Mouse (Mus musculus): ENCODE results near the gene Nfia.

Nfia gene

DNA sequence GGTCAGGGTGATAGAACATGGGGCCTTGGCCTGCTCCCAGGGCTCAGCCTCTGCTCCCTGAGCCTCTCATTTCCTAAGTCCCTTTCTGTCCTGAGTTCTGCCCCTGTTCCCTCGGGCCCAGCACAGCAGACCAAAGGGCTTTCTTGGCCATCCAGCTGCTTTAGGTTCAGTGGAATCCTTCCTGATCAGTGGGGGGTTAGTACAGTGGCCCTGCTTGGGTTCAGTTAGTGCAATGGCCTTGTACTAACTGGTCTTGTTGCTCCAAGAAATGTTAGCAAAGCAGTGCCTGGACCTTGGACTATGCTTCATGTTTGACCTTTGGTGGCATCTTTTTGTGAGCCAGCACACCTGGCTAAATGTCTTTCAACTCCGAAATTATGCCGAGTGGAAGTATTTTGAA is 66.1 kb downstream of the Nfia start:
- DNase-seq (ENCODE audit: low read depth, low spot score): no peak

DNA sequence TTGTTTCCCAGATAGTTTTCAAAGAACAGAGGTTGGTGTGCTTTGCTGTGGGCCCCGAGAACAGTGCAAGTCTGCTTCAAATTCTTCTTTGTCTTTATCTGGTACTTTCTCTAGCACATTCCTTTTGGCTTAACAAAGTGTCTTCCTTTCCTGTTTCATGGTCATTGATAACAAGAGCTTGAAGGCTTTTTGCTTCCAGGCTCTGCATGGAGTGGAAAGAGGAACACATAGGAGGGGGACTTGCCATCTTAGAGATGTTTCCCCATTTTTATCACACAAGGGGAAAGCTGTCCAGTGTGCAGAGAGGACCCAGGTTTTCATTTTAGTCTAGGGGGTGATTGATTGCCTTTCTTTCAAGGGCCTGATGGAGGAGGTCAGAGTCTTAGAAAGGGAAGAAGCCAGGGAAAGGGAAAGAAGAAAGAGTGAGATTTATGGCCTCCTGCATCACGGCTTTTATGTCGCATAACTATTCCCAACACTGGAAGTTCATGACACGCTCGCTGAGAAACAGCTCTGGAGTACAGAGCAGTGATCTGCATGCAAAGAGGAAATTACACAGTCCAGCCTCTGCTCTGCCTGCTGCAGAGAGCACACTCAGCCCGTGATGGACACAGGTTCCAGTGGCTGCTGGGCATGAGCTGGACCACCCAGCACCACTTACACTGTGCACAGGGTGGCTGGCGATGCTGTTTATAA is 67.0 kb downstream of the Nfia start:
- peak; percentile 44 for DNase-seq (ENCODE audit: low read depth, low spot score)

DNA sequence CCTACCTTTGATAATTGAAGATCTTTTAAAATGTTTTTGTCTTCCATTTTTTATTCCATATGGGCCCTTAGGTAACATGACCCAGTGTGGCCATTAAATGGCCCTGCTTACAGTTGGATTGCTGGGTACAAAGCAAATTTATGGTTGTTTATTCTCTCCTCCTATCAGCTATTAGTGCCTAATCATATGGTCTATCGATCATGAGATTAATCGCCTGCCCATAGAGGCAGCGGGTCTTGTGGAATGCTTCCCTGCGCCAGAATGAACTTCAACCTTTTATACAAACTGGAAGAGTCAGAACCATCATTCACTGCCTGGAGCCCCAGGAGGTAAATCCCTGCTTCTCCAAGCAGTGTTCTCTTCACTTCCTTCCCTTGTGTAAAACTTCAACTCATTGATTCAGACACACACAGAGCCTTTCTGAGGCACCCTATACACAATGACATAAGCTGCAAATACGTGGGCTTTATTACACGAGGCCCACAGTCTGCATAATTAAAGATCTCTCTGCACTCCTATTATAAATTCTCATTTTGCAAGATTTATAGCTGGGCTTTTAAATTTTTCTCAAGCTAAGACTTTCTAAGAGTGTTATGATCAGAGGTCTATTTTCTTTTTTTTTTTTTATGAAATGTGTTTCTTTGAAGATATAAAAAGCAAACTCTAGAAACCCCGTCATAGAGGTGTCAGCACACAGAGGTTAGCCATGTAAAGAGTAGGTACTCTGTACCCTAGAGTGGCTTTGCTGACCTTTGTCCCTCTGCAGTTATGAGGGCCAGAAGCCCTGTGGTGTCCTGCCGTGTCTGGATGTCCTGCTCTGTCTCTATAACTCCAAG is 67.9 kb downstream of the Nfia start:
- peak; percentile 39 for DNase-seq (ENCODE audit: low read depth, low spot score)

GRCm38 (mm10) chr4:97841063-97841595 is 68.6 kb downstream of the Nfia start:
- no peak for DNase-seq (ENCODE audit: low read depth, low spot score)

DNA sequence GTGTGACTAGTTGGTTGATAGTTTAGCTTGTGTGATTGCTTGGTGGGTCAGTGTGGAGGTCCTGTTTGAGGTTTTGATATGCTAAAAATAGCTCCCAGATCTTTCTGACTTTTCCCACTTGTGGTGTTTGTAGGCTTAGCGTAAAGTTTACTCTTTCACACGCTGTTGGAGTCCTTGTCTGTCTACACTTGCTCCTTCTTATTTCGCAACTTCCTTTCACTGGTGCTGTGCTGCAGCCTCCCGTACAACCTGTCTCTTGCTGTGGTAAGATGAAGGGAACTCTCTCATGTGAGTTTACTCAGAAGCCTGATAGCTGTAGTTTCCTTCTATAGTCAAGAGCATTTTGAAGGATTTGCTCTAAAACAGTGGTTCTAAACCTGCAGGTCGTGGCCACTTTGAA is 69.2 kb downstream of the Nfia start:
- DNase-seq (ENCODE audit: low read depth, low spot score): no peak

GRCm38 (mm10) chr4:97843981-97844690 is 71.6 kb downstream of the Nfia start:
- DNase-seq (ENCODE audit: low read depth, low spot score): no peak

GRCm38 (mm10) chr4:97844899-97845298 is 72.4 kb downstream of the Nfia start:
- DNase-seq (ENCODE audit: low read depth, low spot score): no peak

DNA sequence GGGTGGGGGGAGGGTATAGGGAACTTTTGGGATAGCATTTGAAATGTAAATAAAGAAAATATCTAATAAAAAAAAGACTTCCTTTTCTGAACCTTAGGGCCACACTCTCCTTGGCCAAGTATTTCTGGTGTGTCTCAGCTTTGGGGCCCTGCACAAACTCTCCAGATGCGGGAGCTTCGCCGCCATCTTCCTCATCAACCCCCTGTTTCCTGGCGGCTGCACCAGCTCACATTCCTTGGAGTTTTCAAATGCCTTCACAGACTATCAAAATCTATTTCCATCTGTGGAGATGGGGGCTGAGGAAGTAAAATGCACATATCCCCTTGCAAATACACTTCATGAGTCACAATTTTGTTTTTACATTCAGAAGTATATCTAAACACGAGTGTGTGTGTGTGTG is 75.1 kb downstream of the Nfia start:
- DNase-seq (ENCODE audit: low read depth, low spot score): no peak

DNA sequence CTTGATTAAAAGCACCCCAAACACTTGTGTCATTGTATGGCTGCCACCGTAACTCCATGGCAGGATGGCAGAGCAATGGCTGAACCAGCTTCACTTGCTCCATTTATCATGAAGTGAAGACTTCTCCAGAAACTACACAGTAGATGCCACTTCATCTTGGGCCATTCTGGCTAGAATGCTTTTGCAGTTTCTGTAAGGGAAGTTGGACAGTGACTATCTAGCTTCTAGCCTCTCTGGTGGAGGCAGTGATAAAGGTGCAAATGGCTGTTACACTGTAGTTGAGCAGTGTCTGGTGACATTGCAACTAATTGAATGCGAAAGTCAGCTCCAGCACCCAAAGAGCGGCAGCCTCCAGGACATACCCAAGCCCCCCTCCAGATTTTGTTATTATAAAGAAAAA is 78.5 kb downstream of the Nfia start:
- no peak for DNase-seq (ENCODE audit: low read depth, low spot score)

DNA sequence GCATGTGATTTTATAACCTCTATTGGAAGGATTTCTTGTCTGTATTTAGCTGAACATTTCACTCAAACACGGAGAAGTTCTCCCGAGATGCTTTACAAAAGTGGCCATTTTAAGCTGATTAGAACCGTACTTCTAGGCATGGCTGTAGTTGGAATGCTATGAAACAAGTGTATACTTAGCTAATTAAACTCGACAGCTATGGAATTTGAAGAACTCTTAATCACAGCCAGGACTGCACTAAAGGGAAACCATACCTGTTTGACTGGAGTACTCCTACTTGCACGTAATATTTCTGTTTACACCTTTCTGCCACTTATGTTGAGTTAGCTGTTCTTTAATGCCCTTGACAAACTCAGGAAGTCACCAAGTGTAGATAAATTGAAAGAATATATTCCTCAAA is 79.2 kb downstream of the Nfia start:
- no peak for DNase-seq (ENCODE audit: low read depth, low spot score)

DNA sequence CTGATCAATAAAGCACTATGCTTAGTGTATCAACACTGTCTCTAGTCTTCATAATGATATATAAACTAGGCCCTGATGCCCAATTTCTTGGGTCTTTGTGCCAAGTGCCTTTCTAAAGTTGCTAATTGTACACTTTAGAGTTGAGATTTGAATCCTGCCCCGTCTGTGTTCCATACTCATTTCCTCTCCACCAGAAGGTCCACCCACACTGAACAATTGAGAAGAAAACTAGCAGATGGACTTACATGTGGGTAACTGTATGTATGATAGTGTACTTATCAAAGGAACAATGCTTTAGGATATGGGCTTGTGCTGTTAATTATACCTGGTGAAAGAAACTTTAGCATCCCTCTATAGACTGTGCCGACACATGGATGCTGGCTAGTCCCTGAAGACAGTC is 80.1 kb downstream of the Nfia start:
- no peak for DNase-seq (ENCODE audit: low read depth, low spot score)

GRCm38 (mm10) chr4:97854779-97855178 is 82.2 kb downstream of the Nfia start:
- no peak for DNase-seq (ENCODE audit: low read depth, low spot score)

DNA sequence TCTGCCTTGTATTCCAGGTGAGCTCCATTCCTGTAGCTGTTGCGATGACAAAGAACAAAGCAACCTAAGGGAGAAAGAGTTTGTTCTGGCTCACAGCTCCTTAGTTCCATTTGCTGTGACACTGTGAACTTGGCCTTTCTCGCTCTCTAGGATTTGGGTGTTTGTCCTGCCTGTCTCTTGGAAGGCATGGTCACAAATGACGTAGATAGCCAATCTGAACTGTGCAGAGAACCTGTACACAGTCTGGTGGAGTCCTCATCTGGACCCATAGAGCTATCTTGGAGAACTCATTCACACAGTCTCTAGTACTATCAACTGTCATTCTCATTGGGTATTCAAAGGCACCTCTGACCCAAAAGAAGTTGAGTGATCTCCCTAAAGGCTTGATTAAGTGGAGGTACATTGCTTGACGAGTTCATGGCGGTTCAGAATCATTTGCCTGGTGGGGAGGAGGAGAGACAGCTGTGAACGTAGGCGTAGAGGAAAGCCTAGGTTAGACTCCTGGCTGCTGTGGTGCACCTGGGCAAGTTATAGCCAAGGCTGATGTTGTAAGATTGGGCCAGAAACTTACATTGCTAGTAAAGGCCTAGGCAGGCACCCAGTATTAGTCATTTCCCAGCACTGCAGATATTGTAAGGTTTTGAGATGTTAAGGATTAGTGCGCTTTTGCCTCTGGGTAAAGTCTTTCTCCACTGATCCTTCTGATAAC is 83.3 kb downstream of the Nfia start:
- no peak for DNase-seq (ENCODE audit: low read depth, low spot score)

GRCm38 (mm10) chr4:97857549-97857948 is 85.0 kb downstream of the Nfia start:
- no peak for DNase-seq (ENCODE audit: low read depth, low spot score)

GRCm38 (mm10) chr4:97859431-97859830 is 86.9 kb downstream of the Nfia start:
- DNase-seq (ENCODE audit: low read depth, low spot score): no peak

GRCm38 (mm10) chr4:97860376-97860775 is 87.8 kb downstream of the Nfia start:
- DNase-seq (ENCODE audit: low read depth, low spot score): no peak

GRCm38 (mm10) chr4:97860791-97861344 is 88.3 kb downstream of the Nfia start:
- no peak for DNase-seq (ENCODE audit: low read depth, low spot score)

DNA sequence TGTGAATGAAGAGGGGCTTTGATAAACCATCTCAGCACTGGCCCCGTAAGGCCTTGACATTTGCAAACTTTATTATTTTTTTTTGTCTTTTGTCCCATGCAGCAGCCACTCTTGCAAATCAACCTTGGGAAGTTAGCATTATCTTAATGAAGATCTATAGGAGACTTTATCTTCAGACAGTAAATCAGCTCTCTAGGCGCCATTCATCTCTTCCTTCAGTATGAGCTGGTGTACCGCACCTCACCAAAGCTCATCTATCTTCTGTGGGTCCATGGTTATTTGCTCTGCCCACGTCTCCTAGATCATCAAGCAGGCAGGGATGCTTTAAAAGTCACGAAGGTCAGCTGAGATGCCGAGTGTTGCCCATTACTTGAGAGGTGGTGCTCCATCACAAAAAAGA is 89.8 kb downstream of the Nfia start:
- no peak for DNase-seq (ENCODE audit: low read depth, low spot score)

DNA sequence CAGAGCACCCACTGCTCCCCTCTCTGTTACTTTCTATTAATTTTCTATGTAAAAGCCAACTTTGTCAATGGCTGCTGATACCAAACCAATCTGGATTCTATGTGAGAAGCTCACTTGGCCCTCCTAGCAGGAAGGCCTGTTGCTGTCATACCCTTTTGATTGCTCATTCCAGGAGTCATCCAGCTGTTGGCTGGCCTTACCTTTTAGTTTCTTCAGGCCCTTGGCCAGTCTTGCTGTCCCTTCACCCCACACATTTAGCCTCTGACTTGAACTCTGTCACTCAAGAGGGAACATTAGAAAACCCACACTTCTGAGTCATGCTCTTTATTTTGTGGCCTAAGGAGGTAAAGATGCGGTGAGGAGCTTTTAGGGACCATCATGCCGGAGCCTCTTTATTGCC is 91.7 kb downstream of the Nfia start:
- DNase-seq (ENCODE audit: low read depth, low spot score): no peak

- DNase-seq (ENCODE audit: low read depth, low spot score): no peak
These were observed 92.9 kb downstream of the Nfia start for GRCm38 (mm10) chr4:97865410-97865953.

- no peak for DNase-seq (ENCODE audit: low read depth, low spot score)
These were observed 93.9 kb downstream of the Nfia start for GRCm38 (mm10) chr4:97866463-97866862.

Measured in embryo, embryonic 11.5 days (tissue).